Mouse (Mus musculus) cerebellum, adult 9-10 months (tissue): ENCODE data around the gene Arl6ip4.
A peak's percentile ranks its signal among the peaks of the same experiment; 100 is the strongest.

Experiments used
- DNase-seq: peaks from one replicate; pipeline ENCODE4 v3.0.0; 2022

Arl6ip4 gene

DNA sequence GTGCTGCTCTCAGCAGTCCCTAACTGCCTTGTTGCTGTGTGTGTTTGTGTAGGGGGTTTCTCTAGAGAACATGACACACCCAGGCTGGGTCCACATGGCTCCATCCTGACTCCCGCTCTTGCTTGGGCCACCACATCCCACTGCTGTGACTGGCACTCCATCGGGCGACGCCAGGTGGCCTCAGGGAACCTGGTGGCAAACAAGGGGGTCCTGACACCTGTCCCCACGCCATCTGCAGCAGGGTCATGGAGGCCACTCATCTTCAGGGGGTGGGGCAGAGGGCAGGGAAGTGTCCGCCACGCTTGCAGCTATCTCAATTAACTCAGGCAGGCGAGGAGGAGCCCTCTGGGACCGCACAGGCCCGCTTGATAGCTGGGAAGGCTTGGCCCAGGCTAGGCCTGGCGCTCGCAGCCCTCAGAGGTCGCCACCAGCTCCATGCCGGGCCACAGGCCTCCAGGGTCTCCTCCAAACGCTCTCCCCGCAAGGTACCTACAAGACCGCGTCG, 20.8 kb upstream of the Arl6ip4 start:
- peak; percentile 70 for DNase-seq

DNA sequence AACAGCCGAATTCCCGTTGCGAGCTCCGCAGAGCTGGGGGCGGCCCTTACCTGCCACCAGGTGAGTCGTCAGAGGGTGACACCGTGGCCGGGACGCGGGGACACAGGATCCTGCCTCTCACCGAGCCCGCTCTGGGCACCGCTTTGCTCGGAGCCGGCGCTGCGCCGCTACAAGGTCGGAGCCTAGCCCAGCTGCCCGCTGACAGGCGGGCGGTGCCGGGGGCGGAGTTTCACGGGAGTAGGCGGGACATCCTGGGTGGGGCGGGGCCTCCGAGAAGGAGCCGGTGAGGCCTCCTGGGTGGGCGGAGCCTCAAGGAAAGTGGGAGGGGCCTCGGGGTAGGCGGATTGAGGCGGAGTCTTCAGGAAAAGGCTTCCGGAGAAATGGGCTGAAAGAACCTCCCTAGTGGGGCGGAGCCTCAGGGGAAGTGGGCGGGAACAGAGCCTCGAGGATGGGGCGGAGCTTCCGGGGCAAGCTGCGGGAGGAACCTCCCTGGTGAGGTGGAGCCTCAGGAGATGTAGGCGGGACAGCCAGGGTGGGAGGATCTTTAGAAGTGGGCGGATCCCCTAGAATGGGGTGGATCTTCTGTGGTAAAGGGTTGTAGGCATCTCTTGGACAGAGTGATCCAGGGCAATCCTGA, 20.2 kb upstream of the Arl6ip4 start, which contains the start of gene Abcb9:
Abcb9 (minus strand) TSS at position 203 of the 637 bp plus-strand sequence.
- DNase-seq: peak; percentile 99

DNA sequence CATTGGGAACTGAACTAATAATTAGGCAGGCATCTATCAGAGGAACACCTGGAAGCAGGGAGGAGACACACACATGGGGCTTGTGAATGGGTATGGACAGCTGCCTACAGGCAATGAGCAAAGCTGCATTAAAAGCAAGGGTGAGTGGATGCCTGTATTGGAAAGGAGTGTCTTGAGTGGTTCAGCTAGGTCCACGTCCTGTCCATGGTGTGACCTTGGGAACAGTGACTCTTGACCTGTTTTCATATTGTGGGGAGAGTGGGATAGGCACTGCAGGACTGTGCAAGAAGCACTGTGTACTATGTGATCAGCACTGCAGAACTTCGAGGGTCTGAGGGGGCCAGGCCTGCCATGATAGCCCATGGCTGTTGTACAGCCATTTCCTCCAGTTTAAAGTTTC, 17.0 kb upstream of the Arl6ip4 start:
- DNase-seq: peak; percentile 28

GRCm38 (mm10) chr5:124100128-124101044, 15.5 kb upstream of the Arl6ip4 start:
- DNase-seq: no peak

- DNase-seq: no peak
Measured at GRCm38 (mm10) chr5:124102326-124102725, 13.6 kb upstream of the Arl6ip4 start.

GRCm38 (mm10) chr5:124103020-124103419, 12.9 kb upstream of the Arl6ip4 start:
- DNase-seq: no peak

- DNase-seq: no peak
Measured at GRCm38 (mm10) chr5:124103552-124103951, 12.3 kb upstream of the Arl6ip4 start.

- peak; percentile 75 for DNase-seq
Measured at GRCm38 (mm10) chr5:124111077-124111741, 4.7 kb upstream of the Arl6ip4 start.

DNA sequence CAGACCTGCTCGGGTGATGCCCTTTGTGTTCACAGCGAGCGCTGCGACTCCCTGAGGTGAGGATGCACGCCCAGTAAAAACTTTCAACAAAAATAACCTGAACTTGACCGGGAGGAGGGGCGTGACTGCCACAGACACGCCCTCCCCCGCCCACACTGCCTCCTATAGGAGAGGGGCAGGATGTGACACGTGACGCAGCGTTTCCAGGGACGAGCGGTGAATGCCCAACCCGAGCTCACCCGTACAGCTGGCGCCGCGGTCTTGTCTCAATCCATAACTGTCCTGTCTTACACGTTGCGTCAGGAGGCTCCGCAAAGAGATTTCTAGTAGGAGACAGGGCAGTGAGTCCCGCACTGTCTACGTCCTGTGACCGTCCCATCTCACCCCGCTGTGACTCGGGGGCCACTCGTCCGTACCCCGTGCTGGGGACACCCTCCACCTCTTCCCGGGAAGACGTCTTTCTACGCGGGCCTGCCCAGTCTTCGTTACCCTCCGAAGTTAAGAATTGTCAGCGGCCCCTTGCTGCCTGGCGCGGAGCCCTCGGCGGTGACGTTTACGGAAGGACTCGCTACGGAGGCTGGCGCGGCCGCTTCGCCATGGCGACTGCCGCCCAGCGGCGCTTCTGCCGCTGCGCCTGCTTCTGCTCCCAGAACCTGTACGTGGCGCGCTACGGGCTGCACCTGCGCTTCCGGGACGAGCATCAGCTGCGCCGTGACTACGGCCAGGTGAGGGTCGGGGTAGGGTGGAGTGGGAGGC, 4.0 kb upstream of the Arl6ip4 start, which contains the start of gene Ogfod2:
Ogfod2 (plus strand) TSS at position 556 of the 756 bp plus-strand sequence.
- DNase-seq: peak; percentile 95

GRCm38 (mm10) chr5:124112531-124112930, 3.4 kb upstream of the Arl6ip4 start:
- DNase-seq: no peak

- peak; percentile 74 for DNase-seq
Measured at GRCm38 (mm10) chr5:124113030-124113429, 2.9 kb upstream of the Arl6ip4 start.

DNA sequence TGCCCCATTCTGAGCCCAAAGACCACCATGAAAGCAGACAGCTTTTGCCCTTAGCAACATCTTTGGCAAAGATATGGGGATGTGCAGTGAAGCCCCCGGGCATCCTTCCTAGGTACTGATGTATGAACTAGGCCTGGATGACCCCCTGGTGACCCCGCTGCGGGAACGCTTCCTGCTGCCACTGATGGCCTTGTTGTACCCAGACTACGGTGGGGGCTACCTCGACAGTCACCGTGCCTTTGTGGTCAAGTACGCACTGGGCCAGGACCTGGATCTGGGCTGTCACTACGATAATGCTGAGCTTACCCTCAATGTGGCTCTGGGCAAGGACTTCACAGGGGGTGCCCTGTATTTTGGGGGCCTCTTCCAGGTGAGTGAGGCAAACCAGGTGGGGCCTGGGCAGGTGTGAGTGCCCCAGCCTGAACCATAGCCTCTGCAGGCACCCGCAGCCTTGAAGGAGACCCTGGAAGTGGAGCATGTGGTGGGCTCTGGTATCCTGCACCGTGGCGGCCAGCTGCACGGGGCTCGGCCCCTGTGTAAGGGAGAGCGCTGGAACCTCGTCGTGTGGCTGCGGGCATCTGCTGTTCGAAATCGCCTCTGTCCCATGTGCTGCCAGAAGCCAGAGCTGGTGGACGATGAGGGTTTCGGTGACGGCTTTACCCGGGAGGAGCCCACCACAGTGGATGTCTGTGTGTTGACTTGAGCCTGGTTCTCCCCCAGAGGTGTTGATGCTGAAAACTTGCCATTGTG, 1.4 kb upstream of the Arl6ip4 start:
- DNase-seq: peak; percentile 59

GRCm38 (mm10) chr5:124115531-124115930, 358 bp upstream of the Arl6ip4 start:
- DNase-seq: no peak

DNA sequence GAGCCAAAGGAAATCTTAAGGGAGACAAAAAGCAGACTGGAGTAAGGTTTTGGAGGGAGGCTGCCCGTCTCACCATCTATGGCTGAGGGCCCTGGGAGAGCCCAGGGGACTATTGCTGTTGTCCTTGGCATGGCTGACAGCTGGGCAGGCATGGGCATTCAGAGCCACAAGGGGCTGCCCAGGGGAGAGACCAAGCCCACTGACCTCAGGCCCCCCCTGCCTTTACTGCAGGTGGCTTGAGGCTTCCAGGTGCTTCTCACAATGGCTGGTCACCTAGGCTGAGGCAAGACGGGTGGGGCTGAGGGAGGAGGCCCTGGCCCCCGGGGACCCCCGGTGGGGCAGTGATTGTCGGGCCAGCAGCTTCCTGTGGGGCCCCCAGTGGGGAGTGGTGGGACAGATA, 3.3 kb downstream of the Arl6ip4 start:
- DNase-seq: peak; percentile 19

DNA sequence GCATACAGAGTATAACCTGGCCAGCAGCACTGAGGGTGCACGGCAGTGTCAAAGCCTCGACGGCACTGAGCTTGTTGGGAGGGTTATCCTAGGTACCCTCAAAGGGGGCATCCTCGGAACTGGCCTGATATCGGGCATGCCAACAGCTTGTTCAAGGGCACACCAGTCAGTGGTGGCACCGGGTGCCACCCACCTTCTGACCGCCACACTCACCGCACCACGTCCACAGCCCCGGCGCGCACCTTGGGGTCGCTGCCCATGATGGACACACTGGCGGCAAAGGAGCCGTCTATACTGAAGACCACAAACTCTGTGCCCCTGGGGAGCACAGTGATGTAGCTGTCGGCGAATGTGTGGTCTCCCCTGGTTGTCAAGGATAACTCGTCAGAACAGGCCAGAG, 6.5 kb downstream of the Arl6ip4 start:
- no peak for DNase-seq

- DNase-seq: no peak
Measured at GRCm38 (mm10) chr5:124125093-124125492, 9.2 kb downstream of the Arl6ip4 start.

- no peak for DNase-seq
Measured at GRCm38 (mm10) chr5:124134261-124134660, 18.4 kb downstream of the Arl6ip4 start.

DNA sequence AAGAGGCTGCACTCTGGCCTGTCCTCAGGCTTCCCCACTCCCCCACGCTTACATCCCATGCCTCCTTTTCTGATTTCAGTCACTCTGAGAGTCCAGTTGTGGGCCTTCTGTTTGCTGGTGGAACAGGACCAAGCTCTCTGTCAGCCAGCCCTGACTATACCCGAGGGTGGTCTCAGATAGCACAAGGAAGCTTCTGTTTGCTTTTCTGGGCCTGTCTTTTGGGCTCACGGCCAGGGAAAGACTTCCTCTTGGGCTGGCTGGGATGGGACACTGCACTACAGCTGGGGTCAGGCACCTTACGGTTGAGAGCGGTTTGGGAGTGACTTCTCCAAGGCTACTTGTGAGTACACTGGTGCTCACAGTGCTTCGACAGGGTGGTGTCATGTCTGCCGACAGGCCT, 22.2 kb downstream of the Arl6ip4 start:
- peak; percentile 30 for DNase-seq

DNA sequence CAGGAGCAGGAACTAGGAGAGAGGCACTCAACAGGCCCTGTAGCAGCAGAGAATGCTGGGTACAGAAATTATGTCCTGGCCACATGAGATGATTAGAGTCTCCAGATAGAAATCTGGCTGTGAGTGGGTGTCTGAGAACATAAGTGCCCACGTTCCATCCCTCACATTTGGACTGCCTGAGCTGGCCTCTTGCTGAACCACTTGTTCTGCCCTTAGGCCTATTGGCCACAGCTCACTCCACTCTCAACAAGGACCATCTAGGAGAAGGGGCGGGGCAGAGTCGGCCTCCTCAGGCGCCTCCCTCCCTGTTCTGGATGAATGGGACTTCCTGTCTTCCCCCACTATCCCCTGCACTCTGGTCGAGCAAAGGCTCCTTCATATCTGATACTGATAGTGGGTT, 33.1 kb downstream of the Arl6ip4 start:
- no peak for DNase-seq

- no peak for DNase-seq
Measured at GRCm38 (mm10) chr5:124150895-124151294, 35.0 kb downstream of the Arl6ip4 start.

DNA sequence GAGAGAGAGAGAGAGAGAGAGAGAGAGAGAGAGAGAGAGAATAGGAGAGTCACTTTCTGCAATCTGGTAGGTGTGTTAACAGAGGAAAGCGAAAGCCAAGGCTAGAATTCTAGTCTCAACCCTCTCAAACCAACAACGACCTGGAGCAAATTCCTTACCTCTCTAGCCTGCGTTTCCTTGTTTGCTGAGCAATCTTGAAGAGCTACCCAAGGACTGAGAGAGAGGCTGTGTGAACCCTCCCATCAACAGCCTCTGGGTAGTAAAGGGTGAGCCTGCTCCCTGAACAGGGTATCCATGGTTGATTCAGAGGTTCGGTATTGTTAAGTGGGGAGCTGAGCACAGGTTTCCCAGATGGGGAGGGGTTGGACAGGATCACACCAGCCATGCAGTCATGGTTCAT, 36.8 kb downstream of the Arl6ip4 start:
- DNase-seq: no peak

DNA sequence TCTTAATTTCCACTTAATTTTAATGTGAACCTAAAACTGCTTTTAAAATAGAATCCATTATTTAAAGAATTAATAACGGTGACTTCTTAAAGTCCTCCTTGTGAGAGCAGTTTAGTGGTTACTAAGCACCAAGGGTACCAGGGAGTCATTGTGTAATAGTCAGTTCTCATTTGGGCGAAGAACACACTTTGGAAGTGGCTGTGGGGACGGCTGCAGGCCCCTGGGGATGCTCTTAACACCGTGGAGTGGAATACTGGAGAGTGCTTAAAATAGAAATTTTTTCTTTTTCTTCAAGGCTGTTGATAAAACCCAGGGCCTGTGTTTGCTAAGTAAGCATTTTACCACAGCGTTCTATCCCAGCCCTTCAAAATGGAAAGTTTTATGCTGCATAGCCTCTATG, 40.1 kb downstream of the Arl6ip4 start:
- no peak for DNase-seq
